Mouse (Mus musculus) kidney, adult 2 months (tissue): Measurements from ENCODE around the gene Smyd3. TPM values are rescaled to one million over a fixed set of nuclear protein-coding genes. Genes with fewer than 3 reads are reported as not detected.
A peak's percentile ranks its signal among the peaks of the same experiment; 100 is the strongest.

Experiments used
- DNase-seq: peaks from one replicate; pipeline ENCODE4 v3.0.0; 2021
- H3K27ac ChIP-seq: fragments of 200-500 bp; 2 replicates; pipeline ENCODE4 v1.5.1; 2012; ENCODE audit warnings: low read depth, low read length, control low read depth, inconsistent platforms; ENCODE audit not compliant: insufficient read depth
- H3K27me3 ChIP-seq: fragments of 200-500 bp; replicated peaks from 2 replicates; pipeline ENCODE4 v1.6.1; 2012; ENCODE audit warnings: mild to moderate bottlenecking, moderate library complexity, low read length, inconsistent platforms; ENCODE audit not compliant: control insufficient read depth, insufficient read depth
- H3K36me3 ChIP-seq: fragments of 200-500 bp; 2 replicates; pipeline ENCODE4 v1.6.1; 2012; ENCODE audit warnings: mild to moderate bottlenecking, moderate library complexity, low read length, inconsistent platforms; ENCODE audit not compliant: control insufficient read depth, insufficient read depth
- H3K4me1 ChIP-seq: fragments of 200-500 bp; 2 replicates; pipeline ENCODE4 v1.6.1; 2011; ENCODE audit warnings: low read length; ENCODE audit not compliant: control insufficient read depth, insufficient read depth
- H3K4me3 ChIP-seq: fragments of 200-500 bp; 2 replicates; pipeline ENCODE4 v1.5.1; 2011; ENCODE audit warnings: mild to moderate bottlenecking, low read depth, low read length, control low read depth; ENCODE audit not compliant: insufficient read depth
- CTCF ChIP-seq: fragments of 200-500 bp; conservative IDR thresholded peaks from 2 replicates; pipeline ENCODE4 v1.5.1; 2011; ENCODE audit warnings: low read depth, mild to moderate bottlenecking, control low read depth, low read length, moderate library complexity, mixed read lengths; ENCODE audit not compliant: insufficient read depth, insufficient read length
- POLR2A ChIP-seq: fragments of 200-500 bp; IDR thresholded peaks from one replicate; pipeline ENCODE4 v1.6.1; 2011; ENCODE audit warnings: low read depth, low read length, control low read depth
- WGBS: fragments of 180-500 bp; shearing (Covaris S2); methylation state at CpG from one replicate; pipeline ENCODE4 v1.1.7; 2018; 5-methylcytosine and 5-hydroxymethylcytosine counted together
- polyA plus RNA-seq: library from polyadenylated mRNA; depleted of rRNA; stranded (reverse); fragments of >200 nt; gene quantifications from 2 replicates; pipeline ENCODE4 v1.2.3, GENCODE M21; 2012

The Smyd3 gene
- polyA plus RNA-seq, 1 experiment: 5.2 TPM

DNA sequence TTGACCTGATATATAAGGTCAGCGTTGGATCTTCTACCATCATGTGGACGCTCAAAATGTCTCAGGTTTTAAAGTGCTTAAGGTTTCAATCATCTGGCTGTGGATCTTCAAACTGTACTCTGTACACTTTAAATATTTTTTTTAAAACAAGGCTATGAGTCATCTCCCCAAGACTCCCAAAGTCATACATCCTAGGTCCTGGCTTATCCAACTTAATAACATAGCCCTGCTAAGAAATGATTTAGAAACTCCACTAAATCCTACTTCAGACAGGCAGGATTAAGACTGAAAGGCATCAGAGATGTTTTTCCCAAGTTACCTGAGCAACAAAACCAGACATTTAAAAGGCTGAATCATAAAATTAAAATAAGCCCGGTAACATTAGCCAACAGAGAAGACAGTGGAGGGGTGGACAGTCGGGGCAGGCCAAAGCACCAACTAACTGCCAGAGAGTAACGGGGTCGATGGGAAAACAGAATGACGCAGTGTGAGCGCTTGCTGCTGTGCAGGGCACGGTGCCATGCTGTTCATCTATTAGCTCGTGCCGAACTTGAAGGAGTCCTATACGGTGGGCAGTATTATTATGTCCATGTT lies 92.9 kb downstream of the Smyd3 start:
- TF ChIP-seq CTCF (no peak), POLR2A (no peak)
- Histone ChIP-seq H3K4me1 (no peaks in the 10 kb centered on the region; the same call in 1 of the 2 replicates), H3K27ac (no peak overlapping the region), H3K27me3 (no peaks in the 10 kb centered on the region; the same call in 1 of the 2 replicates), H3K4me3 (no peak overlapping the region), H3K36me3 (no peaks in the 10 kb centered on the region)
- 85% methylated on average over 12 of the region's 12 CpGs for WGBS
- DNase-seq: no peak

DNA sequence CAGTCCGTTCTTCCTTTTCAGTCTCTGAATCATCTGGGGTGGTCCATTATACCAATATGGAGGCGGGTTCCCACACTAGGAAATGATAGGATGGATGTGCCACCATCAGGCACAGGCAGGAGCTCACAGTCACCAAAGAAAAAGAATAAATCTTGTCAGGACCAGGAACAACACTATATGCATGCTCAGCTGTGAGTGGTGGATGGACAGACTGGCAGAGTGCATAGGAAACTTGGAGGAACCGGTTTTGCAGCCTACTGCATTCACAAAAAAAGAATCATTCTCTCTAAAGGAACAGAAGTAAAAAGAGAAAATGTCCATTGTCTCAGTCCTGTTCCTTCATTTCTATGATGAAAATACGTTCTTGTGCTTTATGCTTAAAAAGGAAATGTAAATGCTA lies 98.8 kb downstream of the Smyd3 start:
- Histone ChIP-seq H3K4me3 (no peak overlapping the region), H3K36me3 (no peaks in the 10 kb centered on the region), H3K27ac (no peak overlapping the region), H3K27me3 (no peaks in the 10 kb centered on the region), H3K4me1 (no peaks in the 10 kb centered on the region)
- no peak for DNase-seq
- 78% methylated on average over 4 of the region's 4 CpGs for WGBS
- TF ChIP-seq CTCF (no peak), POLR2A (no peak)

DNA sequence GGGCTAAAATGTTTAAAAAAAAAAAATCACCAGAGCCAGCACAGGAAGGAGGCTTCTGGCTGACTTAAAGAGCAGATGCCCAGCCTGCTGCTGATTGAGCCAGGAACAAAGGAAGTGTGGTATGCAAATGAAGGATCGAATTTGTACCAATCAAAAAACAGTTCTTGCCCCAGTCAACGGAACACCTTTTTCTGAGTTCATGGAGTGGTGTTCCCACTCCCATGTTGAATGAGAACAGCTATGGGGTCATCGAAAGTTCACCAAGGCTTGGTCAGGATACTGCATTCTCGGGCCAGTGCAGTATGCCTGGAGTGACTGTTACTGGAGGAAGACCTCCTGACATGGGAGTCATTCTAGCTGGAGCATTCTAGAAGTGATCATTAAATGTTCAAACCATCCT lies 109.8 kb downstream of the Smyd3 start:
- 88% methylated on average over 4 of the region's 4 CpGs for WGBS
- Histone ChIP-seq H3K36me3 (no peaks in the 10 kb centered on the region; the same call in 1 of the 2 replicates), H3K4me1 (no peaks in the 10 kb centered on the region), H3K27me3 (no peaks in the 10 kb centered on the region), H3K4me3 (no peak overlapping the region), H3K27ac (no peak overlapping the region)
- TF ChIP-seq CTCF (no peak), POLR2A (no peak)
- no peak for DNase-seq

DNA sequence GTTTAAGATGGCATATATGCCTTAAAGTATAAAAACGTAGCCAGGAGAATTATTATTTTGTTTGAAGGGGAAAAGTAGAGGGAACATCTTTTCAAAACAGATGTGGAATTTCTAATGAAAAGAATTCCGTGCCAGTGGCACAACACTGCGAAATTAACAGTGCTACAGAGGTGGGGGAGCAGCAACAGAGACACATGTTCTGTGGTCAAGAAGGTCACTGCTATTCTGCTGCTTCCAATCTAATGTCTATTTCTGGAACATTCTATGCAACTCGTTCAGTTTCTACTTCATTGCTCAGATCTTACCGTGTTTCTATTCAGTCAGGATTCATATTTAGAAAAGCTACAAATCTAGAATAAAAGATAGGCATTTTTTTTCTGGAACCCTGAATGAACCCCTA lies 117.0 kb downstream of the Smyd3 start:
- H3K27me3 ChIP-seq: no peaks in the 10 kb centered on the region
- no peak overlapping the region for H3K27ac ChIP-seq
- no peaks in the 10 kb centered on the region; the same call in 1 of the 2 replicates for H3K36me3 ChIP-seq
- no peak for DNase-seq
- no peak overlapping the region for H3K4me3 ChIP-seq
- WGBS: 80% methylated on average over 5 of the region's 5 CpGs
- H3K4me1 ChIP-seq: no peaks in the 10 kb centered on the region
- TF ChIP-seq POLR2A (no peak), CTCF (no peak)

DNA sequence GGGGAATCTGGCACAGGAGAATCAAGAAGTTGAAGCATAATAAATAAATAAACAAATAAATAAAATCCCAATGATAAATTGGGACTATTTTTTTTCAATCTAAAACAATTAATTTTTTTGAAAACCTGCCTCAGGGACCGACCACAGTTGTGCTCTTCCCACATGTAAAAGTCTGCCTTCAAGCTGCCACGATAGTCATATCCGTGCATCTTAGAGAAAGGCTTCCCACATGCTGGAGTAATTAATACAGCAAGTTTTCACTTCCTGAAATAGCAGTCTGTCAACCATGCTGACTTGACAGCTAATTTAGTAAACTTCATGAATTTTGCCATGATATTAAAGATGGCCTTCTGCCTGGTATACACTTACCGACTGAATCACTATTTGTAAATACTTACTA lies 119.2 kb downstream of the Smyd3 start:
- Histone ChIP-seq H3K4me1 (no peaks in the 10 kb centered on the region), H3K27ac (no peak overlapping the region), H3K27me3 (no peaks in the 10 kb centered on the region), H3K4me3 (no peak overlapping the region), H3K36me3 (no peaks in the 10 kb centered on the region)
- WGBS: 92% methylated on average over 4 of the region's 4 CpGs
- no peak for DNase-seq
- no peak for TF ChIP-seq POLR2A
- no peak for TF ChIP-seq CTCF

DNA sequence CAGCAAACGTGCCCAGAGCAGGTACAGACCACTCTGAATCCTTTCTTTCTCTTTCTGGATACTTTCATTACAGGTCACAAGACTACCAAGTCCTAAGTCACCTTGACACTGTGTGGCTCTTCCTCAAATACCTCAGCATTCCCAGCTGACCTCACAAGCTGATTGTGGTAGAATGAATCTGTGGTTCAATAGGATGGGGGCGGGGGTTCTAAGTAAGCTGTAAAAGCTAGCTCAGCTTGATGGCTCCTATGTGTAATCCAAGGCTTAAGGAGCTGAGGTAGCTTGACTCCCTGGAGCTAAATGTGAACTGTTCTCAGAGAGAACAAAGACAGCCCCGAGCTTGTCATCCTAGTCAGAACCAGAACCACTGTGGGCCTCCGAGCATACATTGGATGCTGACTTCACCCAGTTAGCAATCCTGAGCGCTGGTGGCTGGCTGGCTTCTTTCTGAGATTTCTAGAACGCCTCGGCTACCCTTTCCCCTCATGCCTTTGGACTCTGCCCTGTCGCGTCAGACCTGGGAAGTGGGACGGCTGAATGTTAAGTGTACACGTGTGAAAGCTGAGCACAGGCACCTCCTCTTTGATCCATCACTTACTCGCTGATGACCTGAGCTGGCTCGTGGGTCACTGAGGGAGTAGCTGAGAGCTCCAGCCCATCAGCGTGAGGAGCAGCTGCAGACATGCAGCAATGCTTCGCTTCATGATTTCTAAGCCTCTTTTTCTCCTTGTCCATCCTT lies 131.4 kb downstream of the Smyd3 start:
- no peak overlapping the region for H3K4me3 ChIP-seq
- H3K36me3 ChIP-seq: no peaks in the 10 kb centered on the region
- no peak overlapping the region for H3K27ac ChIP-seq
- TF ChIP-seq CTCF (no peak), POLR2A (no peak)
- 46% methylated on average over 15 of the region's 15 CpGs for WGBS
- H3K4me1 ChIP-seq: no peaks in the 10 kb centered on the region
- peak; percentile 40 for DNase-seq
- H3K27me3 ChIP-seq: no peaks in the 10 kb centered on the region

DNA sequence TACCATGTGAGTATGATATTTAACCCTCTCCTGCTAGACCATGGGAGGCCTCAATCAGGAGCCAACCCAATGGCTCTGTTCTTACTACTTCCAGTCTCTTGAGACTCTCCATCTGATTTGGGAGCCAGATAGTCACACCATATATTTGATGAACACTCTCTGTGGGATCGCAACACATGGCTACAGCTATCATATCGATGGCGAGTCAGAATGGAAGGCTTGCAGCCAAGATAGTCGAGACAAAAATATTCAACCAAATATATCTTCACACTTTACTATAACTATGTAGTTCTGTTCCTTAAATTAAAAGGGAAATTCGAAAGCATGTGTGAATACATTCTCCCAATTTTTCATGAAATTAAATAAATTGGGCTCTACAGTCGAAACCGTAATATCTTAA lies 132.2 kb downstream of the Smyd3 start:
- DNase-seq: no peak
- WGBS: 94% methylated on average over 7 of the region's 7 CpGs
- H3K4me1 ChIP-seq: no peaks in the 10 kb centered on the region
- H3K4me3 ChIP-seq: no peak overlapping the region
- TF ChIP-seq POLR2A: no peak
- TF ChIP-seq CTCF: no peak
- no peak overlapping the region for H3K27ac ChIP-seq
- H3K27me3 ChIP-seq: no peaks in the 10 kb centered on the region
- H3K36me3 ChIP-seq: no peaks in the 10 kb centered on the region

DNA sequence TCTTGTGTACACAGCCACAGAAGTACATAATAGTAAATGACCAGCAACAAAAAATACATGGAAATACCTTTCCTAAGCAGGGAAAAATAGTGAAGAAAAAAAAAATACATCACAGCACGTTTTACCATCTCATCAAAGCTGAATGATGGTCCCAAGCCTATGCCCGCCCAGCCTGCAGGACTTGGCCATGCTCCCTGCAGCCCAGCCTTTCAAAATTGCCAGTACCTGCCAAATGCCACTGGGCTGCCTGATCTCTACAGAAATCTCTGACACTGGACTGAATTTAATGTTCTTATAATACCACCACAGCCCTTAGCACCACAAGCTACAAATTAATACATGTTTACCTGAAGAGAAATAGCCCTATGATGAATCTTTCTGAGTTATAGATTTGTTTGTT lies 133.5 kb downstream of the Smyd3 start:
- Histone ChIP-seq H3K4me3 (no peak overlapping the region), H3K27ac (no peak overlapping the region), H3K4me1 (no peaks in the 10 kb centered on the region), H3K27me3 (no peaks in the 10 kb centered on the region), H3K36me3 (no peaks in the 10 kb centered on the region)
- 82% methylated on average over 2 of the region's 2 CpGs for WGBS
- no peak for DNase-seq
- TF ChIP-seq CTCF (no peak), POLR2A (no peak)
